In the genomic region with DNA sequence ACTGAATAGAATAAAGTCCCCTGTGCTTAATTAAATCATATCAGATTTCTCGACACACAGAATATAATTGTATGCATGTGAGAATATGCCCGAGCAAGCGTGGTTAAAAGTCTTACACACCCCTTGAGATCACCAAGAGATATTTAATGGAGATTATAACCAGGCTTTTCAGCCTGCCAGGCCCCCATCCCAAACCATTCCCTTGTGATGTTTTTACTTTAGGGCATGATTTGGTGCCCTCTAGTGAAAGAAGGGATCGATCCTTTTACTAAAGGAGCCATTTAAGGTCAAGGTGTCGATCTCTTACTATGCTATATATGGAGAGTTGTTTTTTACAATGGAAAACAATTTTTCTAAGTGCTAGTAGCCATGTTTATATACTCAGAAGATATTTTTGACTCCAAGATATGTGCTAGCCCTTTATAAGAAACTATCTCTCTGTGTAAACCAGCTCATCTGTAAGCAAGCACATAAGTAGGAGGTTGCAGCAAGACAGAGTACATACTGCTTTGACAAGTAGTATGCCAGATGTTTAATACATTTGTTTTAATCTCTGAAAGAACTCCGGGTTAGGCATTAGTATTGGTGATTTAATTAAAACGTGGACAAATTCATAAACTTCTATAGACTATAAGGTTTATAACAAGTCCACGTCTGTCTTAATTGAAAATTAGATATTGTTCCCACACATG, we compare ENCODE assay signal across 10 mouse cellular contexts.
A peak's percentile ranks its signal among the peaks of the same experiment; 100 is the strongest.
DNase-seq lines count a peak whose midpoint lies in the region; ATAC-seq and TF ChIP-seq lines count a peak whose summit lies in the region.
"Had no signal": no experiment of that assay in that cellular context is flagged by ENCODE, and none has a peak within 500 bp of the region (broad histone marks: within the 10 kb centered on the region; RNA-seq: fewer than 3 reads in every experiment).

No protein-coding gene starts in this region.

- no peaks in the 10 kb centered on the region for H3K9me3 ChIP-seq in midbrain, embryonic 15.5 days
- H3K9me3 ChIP-seq: liver, embryonic 13.5 days; megakaryocyte, embryonic 14.5 days had no signal

- no peak overlapping the region for H3K27ac ChIP-seq in cerebellum, adult 2 months (ENCODE audit: insufficient read depth, low read length)
- no peak overlapping the region for H3K27ac ChIP-seq in layer of hippocampus, adult 2 months
- no peak overlapping the region for H3K27ac ChIP-seq in midbrain, embryonic 15.5 days
- H3K27ac ChIP-seq: liver, embryonic 13.5 days had no signal

- H3K36me3 ChIP-seq in midbrain, embryonic 15.5 days (replicated peaks) = no peaks in the 10 kb centered on the region
- H3K36me3 ChIP-seq: liver, embryonic 13.5 days had no signal

- peak in 1 of 2 experiments; percentile 58 for DNase-seq in cerebellum, adult 2 months
- no peak for DNase-seq in cerebellum, postnatal 4 days (ENCODE audit: low spot score in 2 of 2)
- DNase-seq in layer of hippocampus, adult 2 months (ENCODE audit: low spot score in 2 of 2) = peak in 1 of 2 experiments; percentile 18
- DNase-seq in layer of hippocampus, postnatal 10 days (ENCODE audit: low spot score in 2 of 2) = no peak
- peak; percentile 60 for DNase-seq in embryo, embryonic 11 days
- DNase-seq in thymus, postnatal 25 days = no peak
- DNase-seq: liver, embryonic 13.5 days had no signal

- 30% methylated on average over 8 of the region's 8 CpGs for WGBS in cerebellum, adult 2 months
- 27% methylated on average over 8 of the region's 8 CpGs for WGBS in midbrain, embryonic 15.5 days

- no peak overlapping the region for H3K4me2 ChIP-seq in midbrain, embryonic 15.5 days
- H3K4me2 ChIP-seq: liver, embryonic 13.5 days had no signal

- H3K27me3 ChIP-seq in cerebellum, adult 2 months (ENCODE audit: control insufficient read depth, insufficient read depth, low read length) = no peaks in the 10 kb centered on the region
- H3K27me3 ChIP-seq in midbrain, embryonic 15.5 days (replicated peaks) = no peaks in the 10 kb centered on the region
- H3K27me3 ChIP-seq: liver, embryonic 13.5 days; megakaryocyte, embryonic 14.5 days had no signal

- H3K4me1 ChIP-seq in cerebellum, adult 2 months (ENCODE audit: control insufficient read depth, insufficient read depth, low read length) = peaks cover 2% of the 10 kb centered on the region; the same call in 1 of the 2 replicates
- H3K4me1 ChIP-seq in midbrain, embryonic 15.5 days = no peaks in the 10 kb centered on the region
- H3K4me1 ChIP-seq: liver, embryonic 13.5 days; megakaryocyte, embryonic 14.5 days had no signal

- ATAC-seq in midbrain, embryonic 15.5 days (replicated peaks) = peak; percentile 80
- no peak for ATAC-seq in granulocyte monocyte progenitor cell, adult 5-6 weeks (replicated peaks; ENCODE audit: poor library complexity, severe bottlenecking)

- no peak for TF ChIP-seq POLR2A in cerebellum, adult 2 months (IDR thresholded peaks at IDR 0.05; ENCODE audit: borderline replicate concordance, insufficient read depth, low read length)

- H3K9ac ChIP-seq in midbrain, embryonic 15.5 days = no peak overlapping the region
- H3K9ac ChIP-seq: liver, embryonic 13.5 days had no signal

- peak; percentile 26; the same call in 1 of the 2 replicates for TF ChIP-seq CTCF in cerebellum, adult 2 months (IDR thresholded peaks at IDR 0.05; ENCODE audit: borderline replicate concordance, insufficient read depth, low read depth, low read length)
- peak; percentile 78 for TF ChIP-seq CTCF in layer of hippocampus, adult 2 months (conservative IDR thresholded peaks at IDR 0.05)

- H3K4me3 ChIP-seq in cerebellum, adult 2 months (replicated peaks; ENCODE audit: insufficient read depth, low read depth, low read length) = no peak overlapping the region
- H3K4me3 ChIP-seq in layer of hippocampus, adult 2 months = no peak overlapping the region
- H3K4me3 ChIP-seq in midbrain, embryonic 15.5 days = no peak overlapping the region
- H3K4me3 ChIP-seq: liver, embryonic 13.5 days; megakaryocyte, embryonic 14.5 days had no signal
